Mouse (Mus musculus) thymus, postnatal 0 days (tissue): ENCODE results near the gene Eva1c. TPM values are rescaled to one million over a fixed set of nuclear protein-coding genes. Genes with fewer than 3 reads are reported as not detected.

Experiments used
- DNase-seq: peaks from one replicate; pipeline ENCODE4 v3.0.0-alpha.2; 2015; ENCODE audit warnings: low spot score
- microRNA-seq: library from miRNA; unstranded; fragments of <30 nt; microRNA quantifications from one replicate; pipeline ENCODE4, GENCODE M21; 2016; ENCODE audit warnings: borderline number of aligned reads
- polyA plus RNA-seq: library from polyadenylated mRNA; unstranded; fragments of >200 nt; fragmentation: Nextera tagmentation; extraction: Ambion mirVana; gene quantifications from 2 replicates; pipeline ENCODE4 v1.2.1, GENCODE M21; 2015

Eva1c gene
- polyA plus RNA-seq, 1 experiment from 2014 or later = 0.62 TPM

- no peak for DNase-seq
These were observed 85.2 kb downstream of the Eva1c start for GRCm38 (mm10) chr16:90911766-90912165.

DNA sequence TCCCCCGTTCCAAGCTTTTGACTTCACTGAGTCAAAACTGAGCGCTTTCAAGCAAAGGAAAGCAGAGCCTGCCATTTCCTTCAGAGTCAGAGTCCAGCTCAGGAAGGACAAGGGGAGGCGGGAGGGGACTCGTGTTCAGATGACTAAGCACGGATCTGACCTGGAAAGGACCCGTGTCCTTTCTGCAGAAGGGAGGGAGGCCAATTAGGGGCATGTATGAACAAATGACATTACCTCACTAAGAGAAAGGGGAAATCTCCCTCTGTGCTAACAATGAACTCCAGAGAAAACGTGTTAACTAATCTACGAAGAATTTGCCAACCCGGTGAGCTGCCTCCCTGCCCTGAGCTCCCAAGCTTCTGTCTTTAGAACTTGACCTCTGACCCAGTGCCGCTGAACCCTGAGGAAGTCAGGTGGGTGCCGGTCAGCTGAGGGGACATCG, 89.5 kb downstream of the Eva1c start:
- no peak for DNase-seq

DNA sequence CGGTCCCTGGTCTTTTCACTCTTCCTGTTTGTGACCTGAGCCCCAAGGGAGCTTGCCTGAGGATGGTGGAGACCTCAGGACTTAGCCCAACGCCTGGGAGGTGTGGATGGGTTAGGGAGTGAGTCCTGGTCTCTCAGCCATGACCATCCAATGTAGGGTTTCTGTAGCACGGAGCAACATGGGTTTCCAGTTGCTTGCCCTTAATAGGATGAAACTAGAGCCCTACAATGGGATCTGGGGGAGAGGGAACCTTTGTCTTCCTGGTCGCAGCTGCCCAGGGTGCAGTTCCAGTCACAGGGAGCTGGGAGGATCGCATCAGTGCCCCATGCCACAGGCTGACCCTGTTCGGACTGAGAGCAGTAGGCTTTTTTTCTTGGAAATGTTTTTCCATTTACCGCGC, 90.6 kb downstream of the Eva1c start:
- no peak for DNase-seq

DNA sequence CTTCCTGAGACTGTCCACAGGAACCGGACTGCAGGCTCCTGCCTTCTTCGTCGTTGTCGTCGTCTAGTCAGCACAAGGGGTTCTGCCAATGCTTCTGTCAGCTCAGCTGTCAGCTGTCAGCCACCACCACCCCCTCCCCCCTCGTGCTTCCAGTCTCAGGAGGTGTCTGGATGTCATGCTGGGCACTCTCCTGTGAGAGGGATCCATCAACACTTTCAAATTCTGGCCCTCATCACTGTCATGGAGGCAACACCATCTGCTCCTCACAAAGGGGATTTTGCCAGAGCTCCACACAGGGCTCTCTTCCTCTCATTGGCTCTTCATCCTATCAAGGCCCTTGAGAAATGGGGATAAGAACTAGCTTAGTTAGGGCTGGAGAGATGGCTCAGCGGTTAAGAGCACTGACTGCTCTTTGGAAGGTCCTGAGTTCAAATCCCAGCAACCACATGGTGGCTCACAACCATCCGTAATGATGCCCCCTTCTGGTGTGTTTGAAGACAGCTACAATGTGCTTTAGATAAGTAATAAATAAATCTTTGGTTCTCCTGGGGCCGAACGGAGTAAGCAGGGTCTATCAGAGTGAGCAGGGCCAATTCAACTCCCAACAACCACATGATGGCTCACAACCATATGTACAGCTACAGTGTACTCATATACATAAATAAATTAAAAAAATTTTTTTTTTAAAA, 95.1 kb downstream of the Eva1c start:
- no peak for DNase-seq

DNA sequence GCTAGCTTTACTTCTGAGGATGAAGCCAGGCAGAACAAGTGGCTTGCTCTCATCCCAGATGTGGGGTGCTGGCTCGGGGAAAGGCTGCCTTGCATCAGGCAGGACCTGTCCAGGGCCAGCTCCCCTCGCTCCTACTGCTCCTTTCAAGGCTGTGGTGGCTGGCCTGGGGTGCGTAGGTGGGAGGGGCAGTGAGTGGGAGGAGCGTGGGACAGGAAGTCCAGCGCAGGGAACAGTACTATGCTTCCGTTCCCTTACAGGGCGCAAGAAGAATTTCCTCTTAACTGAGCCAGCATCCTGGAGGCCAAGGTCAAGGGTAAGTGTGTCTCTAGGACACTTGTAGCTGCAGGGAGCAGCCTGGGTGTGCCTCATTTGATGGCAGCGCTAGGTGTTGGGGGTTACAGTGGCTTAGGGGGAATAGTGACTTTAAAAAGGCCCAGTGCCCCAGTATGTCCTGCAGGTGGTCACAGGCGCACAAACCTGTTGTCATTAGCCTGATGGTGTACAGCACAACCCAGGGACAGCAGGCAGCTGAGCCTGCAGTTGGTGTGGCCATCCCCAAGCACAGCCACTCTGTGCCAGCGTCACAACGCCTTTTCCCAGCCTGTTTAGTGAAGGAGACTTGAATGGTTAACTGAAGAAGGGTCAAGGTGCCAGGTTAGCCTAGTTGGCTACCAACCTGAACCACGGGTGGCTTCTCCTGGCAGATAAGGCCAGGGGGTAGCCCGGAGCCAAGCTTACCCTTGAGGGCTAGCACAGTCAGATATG, 98.3 kb downstream of the Eva1c start:
- DNase-seq = no peak

DNA sequence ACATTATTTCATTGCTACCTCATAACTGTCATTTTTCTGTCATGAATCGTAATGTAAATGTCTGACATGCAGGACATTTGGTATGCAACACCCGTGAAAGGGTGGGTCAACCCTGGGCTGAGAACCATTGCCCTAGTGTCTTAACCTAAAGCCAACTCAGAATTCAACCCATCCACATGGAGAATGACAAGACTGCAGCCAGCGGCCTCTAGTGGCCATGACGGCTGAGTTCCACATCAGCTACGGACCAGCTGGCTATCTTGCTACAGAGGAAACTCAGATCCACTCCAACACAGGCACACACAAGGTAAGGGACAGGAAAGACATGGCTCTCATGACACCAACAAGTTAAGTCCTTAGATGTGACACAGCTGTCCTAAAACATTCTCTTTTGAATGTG, 98.9 kb downstream of the Eva1c start:
- DNase-seq = peak; percentile 10

DNA sequence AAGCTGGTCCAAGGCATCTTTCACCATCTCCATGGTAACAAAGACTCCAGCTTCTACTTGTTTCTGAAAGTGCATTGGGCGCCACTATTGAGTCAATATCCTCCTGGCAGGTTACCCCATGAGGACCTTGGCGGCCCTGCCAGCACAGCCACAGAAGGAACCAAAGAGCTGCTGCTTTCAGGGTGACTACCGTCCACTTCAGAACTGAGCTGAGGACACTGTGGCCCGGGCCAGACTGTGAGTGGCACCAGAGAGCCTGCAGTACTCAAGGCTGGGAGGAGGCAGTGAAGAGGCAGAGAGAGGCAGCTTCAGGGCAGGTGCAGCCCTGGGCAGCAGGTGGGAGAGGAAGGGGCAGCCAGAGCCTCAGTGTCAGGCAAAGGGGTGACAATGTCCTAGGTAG, 100.9 kb downstream of the Eva1c start:
- DNase-seq = no peak

GRCm38 (mm10) chr16:90933534-90934176, 107.1 kb downstream of the Eva1c start:
- DNase-seq = no peak

- no peak for DNase-seq
These were observed 107.7 kb downstream of the Eva1c start for GRCm38 (mm10) chr16:90934193-90934686.

- peak; percentile 95 for DNase-seq
These were observed 108.3 kb downstream of the Eva1c start, which contains the start of gene Cfap298 for GRCm38 (mm10) chr16:90934687-90935328. Gene Cfap298 (minus strand): TSS chr16:90935114.

DNA sequence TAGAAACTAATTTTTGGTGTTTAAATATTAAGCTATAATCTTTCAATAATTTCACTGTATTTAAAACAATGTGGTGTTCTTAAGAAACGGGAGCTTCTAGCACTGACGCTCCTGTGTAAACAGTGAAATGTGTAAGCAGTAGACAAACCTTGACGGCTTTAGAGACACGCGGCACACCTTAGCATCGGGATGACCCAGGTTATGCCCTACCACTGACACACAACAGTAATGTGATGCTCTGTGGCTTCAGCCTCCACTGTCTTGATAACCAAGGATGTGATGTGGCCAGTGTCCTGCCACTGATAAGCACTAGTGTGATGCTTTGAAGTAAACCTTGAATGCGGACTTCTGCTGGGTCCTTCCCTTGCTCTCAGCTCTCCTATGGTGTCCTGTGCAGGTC, 114.7 kb downstream of the Eva1c start:
- DNase-seq = no peak

DNA sequence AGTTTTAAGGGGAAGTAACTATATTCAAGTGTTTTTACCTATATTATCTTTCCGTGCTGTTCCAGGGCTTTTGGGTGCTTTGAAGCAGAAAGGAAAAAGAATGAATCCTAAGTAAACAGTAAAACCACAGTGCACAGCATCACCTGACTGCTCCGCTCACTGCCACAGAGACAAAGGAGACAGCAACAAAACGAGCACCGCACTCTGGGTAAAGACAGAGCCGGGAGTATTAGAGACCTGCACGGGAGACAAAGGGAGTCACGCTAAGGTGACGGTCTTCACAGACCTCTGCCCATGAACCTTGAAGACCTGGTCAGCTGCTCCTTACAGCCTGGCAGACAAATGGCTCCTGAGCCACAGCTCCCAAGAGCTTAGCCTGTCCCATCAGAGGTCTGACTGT, 120.5 kb downstream of the Eva1c start:
- no peak for DNase-seq

GRCm38 (mm10) chr16:90950354-90950963, 123.9 kb downstream of the Eva1c start:
- no peak for DNase-seq

- DNase-seq = no peak
These were observed 126.6 kb downstream of the Eva1c start for GRCm38 (mm10) chr16:90953147-90953546.

GRCm38 (mm10) chr16:90953770-90954169, 127.3 kb downstream of the Eva1c start:
- DNase-seq = no peak

Small RNAs within 50 kb of the gene (microRNA-seq; reads per million reads assigned to microRNA genes)
- not detected for gene Gm22933

Other genes starting within 250 kb of the Eva1c start
- gene Mis18a, start 99.3 kb upstream of the Eva1c start, polyA plus RNA-seq = 94.3 and 99.2 TPM in 2 replicates
- gene Mrap, start 88.5 kb upstream of the Eva1c start, polyA plus RNA-seq = 1.8 and 1.9 TPM in 2 replicates
- gene Urb1, start 16.3 kb upstream of the Eva1c start, polyA plus RNA-seq = 6.0 and 6.2 TPM in 2 replicates
- 61.4 and 62.9 TPM in 2 replicates for gene Cfap298, start 108.4 kb downstream of the Eva1c start, polyA plus RNA-seq
- gene Synj1, start 184.6 kb downstream of the Eva1c start, polyA plus RNA-seq = 11.5 and 16.2 TPM in 2 replicates
- gene Paxbp1, start 217.8 kb downstream of the Eva1c start, polyA plus RNA-seq = 38.9 and 42.5 TPM in 2 replicates